Mouse (Mus musculus): ENCODE measurements at regions not wholly inside any gene's neighbourhood (a gene's known extent, or its start where the extent isn't known, plus 50 kb on each side); places are given as distances from the start of the nearest gene placed in this dataset.

DNA sequence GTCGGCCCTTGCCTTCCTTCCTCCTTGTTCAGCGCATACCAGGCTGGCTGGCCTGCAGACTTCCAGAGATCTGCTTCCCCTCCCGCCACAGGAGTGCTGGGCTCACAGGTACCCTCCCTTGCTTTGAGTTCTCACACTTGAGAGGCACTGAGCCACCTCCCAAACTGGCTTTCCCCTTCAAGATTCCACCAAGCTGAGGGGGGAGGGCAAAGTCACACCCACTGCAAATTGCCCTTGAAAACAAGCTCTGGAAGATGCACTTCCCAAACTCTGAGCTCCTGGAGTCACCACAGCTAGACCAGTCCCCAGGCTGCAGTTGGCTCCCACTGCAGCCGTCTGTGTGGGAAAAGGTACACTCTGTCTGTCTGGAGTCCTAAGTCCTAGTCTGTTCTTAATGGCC is 142.1 kb upstream of the Slc22a12 start:
- no peak for DNase-seq

DNA sequence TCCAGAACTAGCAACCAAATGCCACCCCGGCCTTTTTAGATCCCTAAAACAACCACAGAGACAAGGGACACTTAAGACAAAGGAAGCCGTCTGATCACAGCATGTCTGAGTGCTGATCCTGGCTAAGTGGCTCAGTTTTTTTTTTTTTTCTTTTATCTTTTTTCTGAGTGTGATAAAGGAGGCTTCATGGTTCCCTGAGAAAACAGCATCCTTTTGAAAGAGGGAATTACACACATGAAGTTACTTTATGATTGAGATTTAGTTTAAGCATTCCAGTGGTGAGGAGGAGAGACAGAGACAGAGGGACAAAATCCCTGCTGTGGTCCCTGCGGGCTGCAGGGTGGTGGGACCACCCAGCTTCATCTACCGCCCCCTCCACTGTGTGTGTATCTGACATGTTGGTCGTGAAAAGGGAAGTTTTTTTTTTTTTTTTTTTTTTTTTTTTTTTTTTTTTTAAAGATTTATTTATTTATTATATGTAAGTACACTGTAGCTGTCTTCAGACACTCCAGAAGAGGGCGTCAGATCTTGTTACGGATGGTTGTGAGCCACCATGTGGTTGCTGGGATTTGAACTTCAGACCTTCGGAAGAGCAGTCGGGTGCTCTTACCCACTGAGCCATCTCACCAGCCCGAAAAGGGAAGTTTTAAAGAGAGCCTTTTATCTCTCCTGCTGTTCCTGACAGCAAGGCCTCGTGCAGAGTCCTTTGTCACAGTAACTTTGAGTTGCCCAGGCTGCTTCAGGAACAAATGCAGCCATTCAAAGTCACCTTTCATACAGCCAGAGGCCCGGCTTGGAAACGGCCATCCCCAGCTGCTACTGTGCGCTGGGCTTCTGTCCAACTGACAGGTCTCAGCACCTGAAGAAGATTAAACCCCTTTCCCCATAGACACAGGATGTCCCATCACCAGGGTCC is 136.8 kb upstream of the Slc22a12 start:
- no peak for DNase-seq

DNA sequence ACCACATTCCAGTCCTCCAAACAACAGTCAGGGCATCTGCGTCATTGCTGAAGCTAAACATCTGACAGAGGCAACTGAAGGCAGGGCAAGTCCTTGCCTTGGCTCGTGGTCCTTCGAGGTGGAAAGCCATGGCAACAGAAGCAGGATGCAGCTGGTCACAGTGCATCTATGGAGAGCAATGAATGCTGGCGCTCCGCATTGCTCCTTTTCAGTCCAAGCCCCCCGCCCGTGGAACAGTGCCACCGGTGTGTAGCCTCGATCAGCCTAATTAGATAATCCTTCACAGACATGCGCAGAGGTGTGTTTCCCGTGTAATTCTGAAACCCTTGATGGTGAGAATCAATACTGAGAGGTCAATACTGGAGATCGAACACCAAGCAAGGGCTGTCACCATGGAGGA is 134.7 kb upstream of the Slc22a12 start:
- DNase-seq: no peak

DNA sequence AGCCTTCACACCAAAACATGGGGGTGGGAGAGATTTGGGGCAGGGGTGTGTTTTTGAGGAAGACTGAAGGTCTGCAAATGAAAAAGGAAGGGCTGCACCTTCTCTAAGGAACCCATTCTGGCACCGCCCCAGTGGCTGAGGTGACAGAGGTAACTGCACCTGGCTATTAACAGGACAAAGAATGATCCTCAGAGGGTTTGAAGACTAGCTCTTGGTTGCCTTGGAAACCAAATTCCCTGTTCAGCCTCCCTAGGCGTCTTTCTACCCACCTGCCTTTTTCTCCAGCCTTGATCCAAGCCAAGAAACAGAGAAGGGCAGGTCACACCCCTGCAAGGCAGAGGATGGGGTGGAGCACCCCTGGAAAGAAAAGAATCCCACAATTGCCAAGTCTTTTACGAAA is 132.8 kb upstream of the Slc22a12 start:
- DNase-seq: no peak

DNA sequence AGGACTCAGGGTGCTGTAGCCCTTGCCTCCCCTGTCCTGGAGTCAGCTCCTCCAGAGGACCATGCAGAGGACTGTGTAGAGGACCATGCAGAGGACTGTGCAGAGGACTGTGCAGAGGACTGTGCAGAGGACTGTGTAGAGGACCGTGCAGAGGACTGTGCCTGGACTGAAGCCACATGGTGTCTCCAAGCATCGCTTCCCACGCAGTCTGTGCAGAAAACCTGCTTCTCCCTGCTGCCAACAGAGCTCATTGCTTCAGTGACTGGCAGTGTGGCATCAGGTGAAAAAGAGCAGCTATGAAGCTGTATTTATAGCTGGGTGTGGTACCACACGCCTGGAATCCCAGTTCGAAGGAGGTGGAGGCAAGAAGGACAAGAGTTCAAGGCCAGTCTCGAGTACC is 128.9 kb upstream of the Slc22a12 start:
- DNase-seq: peak; percentile 69 to 80

DNA sequence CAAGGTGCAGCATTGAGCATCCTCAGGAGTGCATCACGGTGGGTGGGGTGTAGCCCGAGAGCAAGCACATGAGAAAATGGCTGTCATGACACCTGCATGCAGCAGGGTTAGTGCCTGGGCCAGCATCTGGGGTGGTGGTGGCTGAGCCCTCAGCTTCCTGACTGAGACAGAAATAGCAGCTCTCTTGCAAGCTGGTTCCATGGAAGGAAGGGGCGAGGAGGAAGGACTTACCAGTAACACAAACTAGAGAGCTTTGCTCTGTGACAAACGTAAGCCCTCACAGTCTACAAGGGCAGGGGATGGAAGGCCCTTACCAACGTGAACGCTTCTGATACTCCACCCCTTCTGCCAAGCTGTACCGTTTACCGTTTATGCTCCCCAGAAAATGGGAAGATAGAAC is 127.0 kb upstream of the Slc22a12 start:
- no peak for DNase-seq

DNA sequence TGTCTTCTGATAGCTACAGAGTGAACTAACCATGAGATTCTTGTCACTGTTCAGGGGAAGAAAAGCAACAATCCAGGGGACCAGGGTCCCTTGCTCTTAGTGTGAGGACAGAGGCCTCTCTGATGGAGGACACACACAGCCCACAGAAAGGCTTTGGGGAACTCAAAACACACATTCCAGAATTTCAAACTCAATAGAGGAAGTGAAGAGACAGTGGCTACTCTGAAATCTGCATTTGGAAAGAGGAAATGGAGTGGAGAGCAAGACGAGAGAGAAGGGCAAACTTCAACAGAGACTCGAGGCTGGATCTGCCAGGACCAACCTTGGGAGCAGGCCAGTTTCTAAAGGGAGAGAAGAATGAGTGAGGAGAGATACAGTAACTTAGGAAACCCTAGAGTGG is 125.7 kb upstream of the Slc22a12 start:
- DNase-seq: no peak

DNA sequence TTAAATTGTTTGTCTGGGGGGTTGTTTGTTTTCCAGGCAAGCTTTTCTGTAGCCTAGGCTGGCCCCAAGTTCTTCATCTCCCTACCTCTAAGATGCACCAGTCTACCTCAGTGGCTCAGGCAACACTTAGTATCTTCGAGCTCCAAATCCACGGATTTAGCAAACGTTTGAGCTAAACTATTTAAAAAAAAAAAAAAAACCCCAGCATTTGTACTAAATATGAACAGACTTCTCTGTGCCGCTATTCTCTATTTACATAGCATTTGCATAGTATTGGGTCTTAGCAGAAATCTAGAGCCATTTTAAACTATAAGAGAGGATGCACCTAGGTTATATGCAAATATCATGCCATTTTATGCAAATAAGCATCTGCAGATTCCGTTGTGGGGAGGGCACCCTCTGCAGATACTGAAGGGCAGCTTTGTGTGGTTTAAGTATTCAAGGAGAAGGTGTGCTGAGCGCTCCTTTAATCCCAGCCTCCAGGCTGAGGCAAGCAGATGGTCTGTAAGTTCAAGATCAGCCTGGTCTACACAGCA is 123.4 kb upstream of the Slc22a12 start:
- DNase-seq: no peak

DNA sequence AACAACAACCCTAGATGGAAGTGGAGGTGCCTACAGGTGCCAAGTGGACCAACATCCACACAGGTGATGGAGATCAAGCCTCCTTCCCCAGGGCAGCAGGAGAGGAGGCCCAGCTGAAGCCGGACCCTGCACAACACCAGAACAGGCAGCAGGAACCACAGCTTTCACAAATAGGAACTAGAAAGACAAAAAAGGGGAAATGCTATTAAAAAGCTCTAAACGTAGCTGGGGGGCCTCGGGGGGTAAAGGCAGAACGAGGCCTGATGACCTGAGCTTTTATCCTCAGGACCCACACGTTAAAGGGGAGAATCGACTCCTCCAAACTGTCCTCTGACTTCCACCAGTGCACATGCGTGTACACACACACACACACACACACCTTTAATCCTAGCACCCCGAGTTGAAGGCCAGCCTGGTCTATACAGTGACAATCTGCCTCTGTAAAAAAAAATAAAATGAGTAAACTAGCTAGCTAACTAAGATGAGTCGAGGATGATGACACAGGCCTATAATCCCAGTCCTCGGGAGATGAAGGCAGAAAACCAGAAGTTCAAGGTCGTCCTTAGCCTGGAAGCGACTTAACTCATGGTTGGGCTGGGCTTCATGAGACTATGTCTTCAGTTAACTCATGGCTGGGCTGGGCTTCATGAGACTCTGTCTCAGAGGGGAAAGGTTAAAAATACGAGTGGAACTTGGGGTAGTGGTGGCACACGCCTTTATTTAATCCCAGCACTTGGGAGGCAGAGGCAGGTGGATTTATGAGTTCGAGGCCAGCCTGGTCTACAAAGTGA is 122.6 kb upstream of the Slc22a12 start:
- no peak for DNase-seq

DNA sequence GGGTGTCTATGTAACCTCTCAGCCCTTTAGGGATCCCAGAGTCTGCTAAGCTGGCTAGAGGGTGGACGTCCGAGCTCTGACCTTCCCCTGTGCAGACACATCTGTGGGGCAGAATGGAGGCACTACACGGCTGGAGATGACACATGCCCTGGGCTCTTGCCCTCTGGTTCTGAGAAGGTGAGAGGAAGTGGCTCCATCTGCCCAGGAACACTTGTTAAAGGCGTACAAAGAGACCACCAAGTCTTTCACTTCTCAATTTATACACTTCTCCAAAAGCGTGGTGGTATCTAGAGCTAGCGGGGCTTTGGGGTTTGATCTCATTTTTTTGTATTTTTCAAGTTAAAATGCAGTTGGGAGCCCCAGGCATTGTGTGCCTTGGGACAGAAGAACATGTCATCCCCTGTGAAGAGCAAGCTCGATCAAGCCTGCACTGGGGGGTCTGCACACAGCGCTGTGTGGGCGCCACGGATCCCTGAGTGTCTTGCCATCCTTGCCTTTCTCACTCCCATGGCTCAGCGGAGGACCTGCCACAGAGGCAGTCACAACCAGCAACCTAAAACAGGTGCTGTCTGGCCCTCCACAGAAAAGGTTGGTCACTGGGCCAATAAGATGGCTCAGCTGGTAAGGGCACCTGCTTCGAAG is 121.6 kb upstream of the Slc22a12 start:
- no peak for DNase-seq

DNA sequence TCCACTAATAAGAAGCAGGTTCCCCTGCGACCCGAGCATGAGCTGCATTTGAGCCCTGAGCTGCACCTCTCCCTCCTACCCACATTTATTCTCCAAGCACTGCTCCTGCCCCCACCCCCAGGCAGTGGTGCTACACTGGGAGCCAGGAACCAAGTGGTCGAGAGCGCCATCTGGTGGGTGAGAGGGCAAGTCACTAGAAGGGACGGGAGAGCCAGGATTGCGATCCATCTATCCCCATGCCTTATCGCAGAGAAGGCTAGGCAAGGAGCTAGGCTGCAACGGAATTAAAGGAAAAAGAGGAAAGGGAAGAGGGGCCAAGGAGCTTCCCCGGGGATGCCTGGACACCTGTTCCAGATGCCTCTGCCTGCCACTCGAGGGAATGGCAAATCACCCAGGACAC is 120.6 kb upstream of the Slc22a12 start:
- DNase-seq: peak; percentile 82 to 83

DNA sequence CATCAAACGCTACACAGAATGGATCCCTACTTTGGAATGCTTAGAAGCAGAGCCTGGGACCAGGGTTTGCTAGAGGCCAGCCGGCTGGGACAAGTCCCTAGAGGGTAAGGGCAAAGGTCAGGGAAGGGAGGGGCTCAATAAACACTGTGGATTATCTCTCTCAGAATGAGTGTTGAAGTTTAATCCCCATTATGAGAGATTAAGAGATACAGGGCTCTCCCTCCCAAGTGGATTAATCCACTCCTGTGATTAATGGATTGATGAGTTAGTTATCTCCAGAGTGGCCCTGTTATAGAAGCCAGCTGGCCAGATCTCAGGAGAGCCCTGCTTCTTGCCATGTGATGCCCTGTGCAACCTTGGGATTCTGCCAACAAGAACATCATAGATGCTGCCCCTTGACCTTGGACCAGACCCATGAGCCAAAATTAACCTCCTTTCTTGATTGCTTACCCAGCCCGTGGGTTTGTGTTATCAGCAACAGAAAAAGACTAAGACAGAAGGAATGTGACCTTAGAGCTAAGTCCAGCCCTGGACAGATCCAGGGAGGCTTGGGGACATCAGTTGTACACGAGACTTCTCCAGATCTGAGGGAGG is 119.6 kb upstream of the Slc22a12 start:
- no peak for DNase-seq

DNA sequence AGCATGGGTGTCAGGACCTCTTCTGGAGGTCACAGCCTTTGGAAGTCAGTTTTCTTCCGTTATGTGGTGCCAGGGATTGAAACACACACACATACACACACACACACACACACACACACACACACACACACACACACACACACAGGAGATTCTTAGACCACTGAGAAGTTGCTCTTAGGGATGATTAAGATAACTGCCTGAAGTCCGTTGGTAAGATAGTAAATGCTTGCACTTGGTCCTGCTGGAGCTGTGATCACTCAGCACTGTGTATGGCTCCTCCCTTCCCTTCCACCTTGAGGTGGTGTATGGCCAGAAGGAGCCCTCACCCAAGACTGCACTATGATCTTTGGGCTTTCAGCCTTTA is 118.7 kb upstream of the Slc22a12 start:
- DNase-seq: no peak

DNA sequence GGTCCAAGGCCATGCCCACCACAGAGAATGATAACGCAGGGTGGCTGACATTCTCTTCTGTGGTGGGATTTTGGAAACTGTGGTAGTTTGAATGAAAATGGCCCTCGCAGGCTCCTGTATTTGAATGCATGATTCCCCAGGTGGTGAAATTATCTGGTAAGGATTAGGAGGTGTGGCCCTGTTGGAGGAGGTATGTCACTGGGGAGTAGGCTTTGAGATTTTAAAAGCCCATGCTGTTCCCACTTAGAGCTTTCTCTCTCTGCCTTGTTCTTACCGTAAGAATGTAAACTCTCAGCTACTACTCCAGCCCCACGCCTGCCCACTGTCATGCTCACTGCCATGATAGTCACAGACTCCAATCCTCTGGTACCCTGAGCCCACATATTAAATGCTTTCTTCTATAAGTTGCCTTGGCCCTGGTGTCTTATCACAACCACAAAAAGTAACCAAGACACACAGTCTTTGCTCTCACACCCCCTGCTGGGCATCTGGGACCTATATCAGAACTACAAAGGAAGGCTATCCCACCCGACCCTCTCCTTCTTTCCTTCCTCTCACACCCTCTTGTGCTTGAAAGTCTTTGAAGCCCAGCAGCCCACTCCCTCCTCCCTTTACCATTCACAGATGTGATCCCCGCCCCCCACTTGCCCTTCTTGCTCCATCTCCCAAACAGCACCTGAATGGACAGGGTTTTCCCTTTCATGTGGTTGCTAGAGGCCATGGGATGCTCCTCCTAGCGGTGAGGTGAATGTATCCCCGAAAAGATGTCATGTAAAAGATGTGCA is 118.1 kb upstream of the Slc22a12 start:
- DNase-seq: no peak

DNA sequence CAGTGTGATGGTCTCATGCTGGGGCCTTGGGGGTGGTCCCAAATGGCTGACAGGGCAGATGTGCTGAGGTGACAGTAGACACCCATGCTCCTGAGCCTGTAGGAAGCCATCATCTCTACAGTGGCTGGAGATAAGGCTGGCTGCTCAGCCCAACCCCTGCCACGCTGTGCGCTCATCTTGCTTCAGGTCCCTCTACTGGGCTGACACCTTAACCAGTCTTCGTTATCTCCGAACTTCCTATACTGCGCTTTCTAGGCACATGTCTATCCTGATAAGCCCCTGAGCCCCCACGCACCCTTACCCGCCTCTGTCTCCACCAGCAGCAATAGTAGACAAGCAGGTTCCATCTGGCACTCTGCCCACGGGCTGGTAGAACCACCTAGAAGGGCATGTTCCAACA is 117.3 kb upstream of the Slc22a12 start:
- no peak for DNase-seq

DNA sequence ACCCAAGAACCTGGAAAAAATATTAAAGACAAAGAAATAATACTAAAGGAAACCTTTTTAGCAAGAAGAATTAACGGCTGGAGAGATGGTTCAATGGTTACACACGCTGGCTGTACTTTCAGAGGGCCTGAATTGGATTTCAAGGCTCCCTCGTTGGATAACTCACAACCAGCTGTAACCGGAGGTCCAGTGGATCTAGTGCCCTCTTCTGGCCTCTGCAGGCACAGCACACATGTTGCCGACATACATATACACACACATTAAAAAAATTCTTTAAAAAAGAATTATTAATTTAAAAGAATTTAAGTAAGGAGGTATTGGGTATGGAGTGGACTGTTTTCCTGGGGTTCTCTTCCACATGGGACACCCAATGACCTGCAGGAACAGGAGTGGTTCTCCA is 111.7 kb upstream of the Slc22a12 start:
- DNase-seq: no peak

DNA sequence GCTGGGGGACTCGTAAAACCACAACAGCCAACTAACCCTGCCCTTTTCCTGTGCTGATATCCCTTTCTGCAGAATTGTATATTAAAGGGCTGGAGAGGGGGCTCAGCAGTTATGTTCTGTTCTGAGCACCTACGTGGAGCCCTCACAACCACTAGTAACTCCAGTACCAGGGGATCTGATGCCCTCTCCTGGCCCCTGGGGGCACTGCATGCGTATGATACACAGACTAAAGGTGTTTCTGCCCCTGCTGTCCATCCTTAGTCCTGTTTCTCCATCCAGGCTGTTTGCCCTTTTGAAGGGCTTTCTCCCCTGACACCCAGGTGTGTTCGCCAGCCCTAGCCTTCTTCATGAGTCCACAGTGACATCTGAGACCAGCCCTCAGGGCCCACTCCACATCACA is 109.9 kb upstream of the Slc22a12 start:
- no peak for DNase-seq

DNA sequence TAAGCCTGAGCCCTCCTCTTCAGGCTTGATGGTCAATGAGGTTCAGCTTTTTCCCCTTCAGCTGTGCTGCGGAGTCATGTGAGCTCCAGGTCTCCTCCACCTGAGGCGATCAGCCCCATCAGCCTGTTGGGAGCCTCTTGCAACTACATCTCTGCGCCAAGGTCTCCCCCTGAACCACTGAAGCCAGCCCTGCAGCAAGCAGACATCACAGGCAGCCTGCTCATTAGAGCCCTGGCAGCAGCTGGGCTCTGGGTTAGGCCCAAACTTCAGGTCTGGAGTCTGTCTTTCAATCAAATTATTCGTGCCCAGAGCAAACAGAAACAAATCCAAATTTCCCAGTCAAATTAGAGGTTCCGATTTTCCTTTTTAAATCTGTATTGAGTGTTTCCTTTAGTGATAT is 108.4 kb upstream of the Slc22a12 start:
- DNase-seq: no peak

DNA sequence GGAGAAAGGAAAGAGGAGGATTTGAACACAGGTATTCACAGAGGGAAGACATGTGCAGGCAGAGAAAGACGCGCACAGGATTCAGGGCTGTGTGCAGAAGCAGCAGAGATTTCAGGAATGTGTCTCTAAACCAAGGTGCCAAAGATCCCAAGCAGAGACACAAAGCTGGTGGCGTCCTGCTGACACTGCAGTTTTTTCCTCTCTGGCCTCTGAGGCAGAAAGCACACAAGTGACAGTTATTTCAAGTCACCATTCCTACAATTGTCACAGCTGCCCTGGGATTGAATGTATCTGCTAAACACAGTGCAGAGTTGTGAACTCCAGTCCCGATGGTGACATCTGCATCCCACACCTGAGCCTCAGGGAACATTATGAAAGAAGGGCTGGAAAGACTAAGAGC is 107.1 kb upstream of the Slc22a12 start:
- DNase-seq: no peak

DNA sequence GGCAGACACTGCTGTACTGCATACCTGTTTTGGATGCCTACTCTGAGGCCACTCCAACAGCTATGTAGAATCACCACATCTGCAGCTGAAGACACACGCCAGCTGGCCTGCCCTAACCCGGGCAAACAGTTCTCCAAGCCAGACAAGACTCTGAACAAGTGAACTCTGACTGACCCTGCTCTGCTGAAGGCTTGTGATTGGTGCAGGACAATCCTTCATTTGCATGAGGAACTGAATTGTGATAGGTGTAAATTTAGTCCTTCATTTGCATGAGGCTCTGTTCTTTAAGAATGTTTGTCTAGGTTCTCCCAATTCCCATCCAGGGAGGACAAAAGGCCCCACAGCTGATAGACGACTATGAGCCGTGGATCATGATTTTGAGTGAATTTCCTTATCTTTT is 104.9 kb upstream of the Slc22a12 start:
- no peak for DNase-seq

DNA sequence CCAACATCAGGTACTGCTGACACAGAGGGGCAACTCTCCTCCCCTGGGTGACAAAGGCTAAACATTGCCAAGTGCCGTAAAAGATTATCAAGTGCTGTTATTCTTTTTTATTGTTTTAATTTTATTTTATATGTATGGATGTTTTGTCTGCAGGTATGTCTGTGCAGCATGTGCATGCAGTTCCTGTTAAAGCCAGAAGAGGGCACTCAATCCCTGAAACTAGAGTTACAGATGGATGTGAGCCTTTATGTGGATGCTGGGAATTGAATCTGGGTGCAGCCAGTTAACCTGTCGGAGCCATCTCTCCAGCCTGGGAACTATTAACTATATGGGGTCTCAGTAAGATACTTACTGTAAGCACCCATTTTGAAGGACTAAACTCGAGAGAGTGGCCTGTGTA is 104.4 kb upstream of the Slc22a12 start:
- no peak for DNase-seq

DNA sequence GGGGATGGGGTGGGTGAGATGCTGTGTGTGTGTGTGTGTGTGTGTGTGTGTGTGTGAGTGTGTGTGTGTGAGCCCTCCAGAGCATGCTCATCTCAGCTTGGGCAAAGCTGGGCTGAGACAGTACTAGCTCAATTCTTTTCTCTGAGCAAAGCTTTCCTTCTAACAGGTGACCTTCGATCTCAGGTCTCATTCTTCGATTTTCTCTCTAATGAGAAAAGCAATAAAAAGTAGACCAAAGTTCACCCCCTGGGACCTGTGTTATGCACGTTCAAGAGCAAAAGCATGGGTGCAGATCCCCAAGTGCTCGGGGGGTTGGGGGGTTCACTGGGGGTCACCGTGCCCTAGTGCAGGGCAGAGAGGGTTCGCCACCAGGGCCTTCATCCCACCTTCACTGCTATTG is 103.1 kb upstream of the Slc22a12 start:
- DNase-seq: no peak
